Mouse (Mus musculus) layer of hippocampus, postnatal 25 days (tissue): ENCODE measurements around the gene Astn2. TPM values are rescaled to one million over a fixed set of nuclear protein-coding genes. Genes with fewer than 3 reads are reported as not detected.

Experiments used
- DNase-seq, 2 experiments: peaks; one replicate each; pipeline ENCODE4 v3.0.0; 2022; ENCODE audit warnings: mixed read lengths in 2 of 2, low spot score in 1 of 2; ENCODE audit errors: extremely low spot score in 1 of 2
- total RNA-seq, 2 experiments: library from RNA; stranded (reverse); gene quantifications; 2 replicates each; pipeline ENCODE4 v1.2.3; 2021

The Astn2 gene
- total RNA-seq, 2 experiments from 2014 or later: 23.1 to 26.2 TPM

- DNase-seq: no peak
These were observed 89.5 kb downstream of the Astn2 start for GRCm38 (mm10) chr4:66314806-66315484.

- no peak for DNase-seq
These were observed 91.7 kb downstream of the Astn2 start for GRCm38 (mm10) chr4:66312733-66313132.

DNA sequence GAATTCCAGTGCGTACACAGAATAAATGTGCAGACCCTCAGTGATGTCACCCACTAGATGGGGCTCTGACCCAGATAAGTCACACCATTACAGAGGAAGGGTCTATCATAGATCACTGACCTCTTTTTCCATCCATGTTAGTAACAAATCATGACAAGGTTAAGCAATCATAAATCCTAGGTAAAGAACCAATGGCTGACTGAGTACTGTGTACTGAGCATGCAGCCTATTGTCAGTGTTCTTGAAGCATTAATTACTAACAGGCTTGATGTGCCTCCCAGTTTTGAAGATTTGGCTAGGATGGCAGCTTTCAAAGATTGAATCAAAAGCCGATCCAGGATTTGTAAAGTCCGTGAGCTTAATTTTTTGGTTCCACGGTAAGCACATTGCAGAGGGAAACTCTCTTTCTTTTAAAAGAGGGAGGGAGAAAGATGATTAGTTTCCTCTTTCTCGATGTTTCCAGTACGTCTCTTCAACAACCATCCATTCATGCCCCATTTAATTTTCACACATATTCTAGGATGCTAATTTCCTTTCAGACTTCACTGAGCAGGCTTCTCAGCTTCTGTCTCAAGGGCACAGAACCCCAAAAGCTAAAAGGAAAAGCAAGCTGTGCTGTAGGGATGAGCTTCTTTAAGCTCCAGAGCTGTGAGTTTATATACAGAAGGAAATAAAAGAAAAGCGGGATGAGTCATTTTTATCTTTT, 93.9 kb downstream of the Astn2 start:
- DNase-seq: no peak

DNA sequence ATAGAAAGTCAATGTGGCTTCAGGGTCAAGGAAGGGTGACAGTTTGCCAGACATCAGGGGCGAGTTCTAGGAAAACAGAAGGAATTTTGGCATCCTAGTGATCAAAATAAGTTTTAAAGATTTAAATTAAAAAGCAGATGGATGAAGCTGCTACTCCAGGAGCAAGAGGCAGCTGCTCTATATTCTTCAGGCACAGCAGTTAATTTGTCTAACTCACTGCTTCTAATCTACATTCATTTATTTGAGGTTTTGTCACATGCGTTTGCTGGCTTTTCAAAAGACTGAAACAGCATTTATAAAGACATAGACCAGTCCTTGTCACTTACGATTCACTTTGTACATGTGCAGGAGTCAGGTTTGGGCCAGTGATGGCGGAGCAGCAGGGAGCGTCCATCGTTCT, 98.0 kb downstream of the Astn2 start:
- no peak for DNase-seq

GRCm38 (mm10) chr4:66302686-66303310, 101.6 kb downstream of the Astn2 start:
- DNase-seq: no peak

- DNase-seq: no peak
These were observed 119.4 kb downstream of the Astn2 start for GRCm38 (mm10) chr4:66285034-66285433.

DNA sequence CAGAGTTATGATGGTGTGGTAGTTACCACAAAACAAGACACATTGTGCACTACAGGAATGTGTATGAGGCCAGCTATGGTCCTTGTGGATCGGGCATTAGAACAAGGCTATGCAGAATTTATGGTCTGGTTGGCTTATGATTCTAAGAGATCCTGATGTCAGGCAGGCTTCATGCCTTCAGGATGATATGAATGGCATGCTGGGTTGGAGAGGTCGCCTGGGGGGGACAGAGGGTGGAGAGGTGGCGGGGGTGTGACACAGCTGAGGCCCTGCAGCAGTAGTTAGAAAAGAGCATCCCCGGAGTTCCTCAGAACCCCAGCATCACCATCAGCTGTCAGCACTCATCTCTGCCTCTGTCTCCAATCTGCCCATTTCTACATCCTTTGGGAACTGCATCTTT, 128.3 kb downstream of the Astn2 start:
- no peak for DNase-seq

DNA sequence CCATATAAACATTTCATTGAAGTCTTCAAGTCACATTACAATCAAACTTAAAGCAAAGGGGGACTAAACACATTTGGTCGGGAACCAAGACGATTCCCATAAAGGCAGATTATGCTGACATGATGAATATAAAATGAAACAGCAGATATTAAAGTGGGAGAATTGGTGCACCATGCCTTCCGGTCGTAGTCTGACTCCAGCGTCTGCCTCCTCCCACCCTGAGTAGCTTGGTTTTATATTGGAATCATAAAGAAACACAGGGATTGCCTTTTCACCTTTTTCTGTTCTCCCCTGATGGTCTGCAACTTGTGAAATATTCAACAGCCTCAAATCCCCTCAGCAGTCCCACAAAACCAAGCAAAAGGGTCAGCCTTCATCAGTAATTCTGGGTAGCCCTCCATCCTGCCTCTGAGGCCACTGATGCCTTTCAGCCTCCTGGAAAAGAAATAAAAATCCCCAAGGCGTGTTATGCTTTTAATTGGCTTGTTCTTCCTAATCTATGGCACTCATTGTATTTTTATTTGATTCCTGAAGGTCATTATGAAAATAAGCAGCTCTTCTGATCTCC, 132.8 kb downstream of the Astn2 start:
- DNase-seq: no peak

GRCm38 (mm10) chr4:66264031-66264430, 140.4 kb downstream of the Astn2 start:
- no peak for DNase-seq

- DNase-seq: peak in 1 of 2 experiments; percentile 13
These were observed 143.1 kb downstream of the Astn2 start for GRCm38 (mm10) chr4:66261276-66261675.

- no peak for DNase-seq
These were observed 145.5 kb downstream of the Astn2 start for GRCm38 (mm10) chr4:66258905-66259304.

GRCm38 (mm10) chr4:66254695-66255492, 149.5 kb downstream of the Astn2 start:
- DNase-seq: no peak

DNA sequence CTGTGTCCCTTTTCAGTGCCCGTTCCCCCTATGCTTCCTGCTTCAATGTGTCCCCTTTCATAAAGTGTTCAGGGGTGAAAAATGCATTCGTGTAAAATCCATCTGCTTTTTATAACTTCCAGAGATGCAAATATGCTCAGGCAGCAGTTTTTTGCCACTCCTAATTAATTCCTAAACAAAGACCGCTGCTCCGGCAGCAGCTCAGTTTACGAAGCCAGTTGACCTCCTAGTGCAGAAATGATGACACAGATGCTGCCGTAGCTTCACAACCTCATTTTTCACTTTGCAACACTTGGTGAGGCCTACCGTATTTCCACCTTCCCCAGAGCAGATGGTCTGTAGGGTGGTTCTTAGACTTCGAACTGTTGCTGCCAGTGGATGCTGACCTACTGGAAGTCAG, 155.9 kb downstream of the Astn2 start:
- DNase-seq: no peak

GRCm38 (mm10) chr4:66242683-66243082, 161.7 kb downstream of the Astn2 start:
- DNase-seq: no peak

DNA sequence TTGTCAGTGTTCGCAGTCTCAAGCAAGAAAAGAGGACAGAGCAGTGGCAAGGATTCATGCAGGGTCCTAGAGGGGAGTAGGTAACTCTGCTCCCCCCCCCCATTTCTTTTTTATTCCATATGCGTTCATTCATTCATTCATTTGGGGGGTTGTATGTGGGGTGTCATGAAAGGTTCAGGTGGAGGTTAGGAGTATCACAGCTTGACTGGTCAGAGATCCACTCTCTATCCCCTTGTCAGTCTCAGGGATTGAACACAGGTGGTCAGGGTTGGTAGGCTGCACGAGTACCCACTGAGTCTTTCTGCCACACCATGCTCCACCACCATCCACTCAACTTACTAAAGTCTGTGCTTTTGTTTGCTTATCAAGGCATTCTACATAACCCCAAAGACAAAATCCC, 171.6 kb downstream of the Astn2 start:
- no peak for DNase-seq

DNA sequence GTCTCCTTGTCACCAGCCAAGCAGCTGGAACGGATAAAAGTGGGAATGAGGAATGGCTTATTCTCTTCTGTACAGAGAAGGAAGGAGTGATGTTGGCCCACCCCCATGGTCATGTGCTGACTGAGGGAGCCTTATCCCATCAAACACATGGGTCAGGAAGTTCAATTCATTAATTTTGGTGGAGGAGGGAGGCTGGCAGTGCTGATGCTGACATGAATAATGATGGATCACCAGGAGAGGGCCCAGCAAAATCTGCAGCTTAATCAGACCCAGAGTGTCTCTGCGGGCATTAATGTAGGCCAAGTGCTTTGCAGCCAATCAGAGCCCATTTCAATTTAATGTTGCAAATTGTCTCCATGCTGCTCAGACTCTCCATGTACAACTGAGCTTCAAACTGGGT, 172.1 kb downstream of the Astn2 start:
- DNase-seq: no peak

DNA sequence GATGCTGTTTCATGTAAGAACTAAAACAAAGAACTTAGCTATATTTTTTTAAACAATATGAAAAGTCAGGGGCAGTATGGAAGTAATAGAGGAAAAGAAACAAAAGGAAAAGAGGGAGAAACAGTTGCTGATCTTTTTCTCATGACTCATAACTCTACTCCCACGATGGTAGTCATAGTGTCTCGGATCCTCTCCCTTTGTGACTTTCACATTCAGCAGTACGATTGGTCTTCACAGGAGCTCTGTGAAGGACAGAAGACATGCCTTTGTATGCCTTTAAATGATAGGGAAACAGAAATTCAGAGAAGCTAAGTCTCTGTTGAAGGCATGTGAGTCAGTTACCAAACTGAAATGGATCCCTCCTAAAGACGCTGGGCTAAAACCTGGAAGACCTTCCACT, 173.7 kb downstream of the Astn2 start:
- no peak for DNase-seq

GRCm38 (mm10) chr4:66222602-66223317, 181.7 kb downstream of the Astn2 start:
- no peak for DNase-seq

DNA sequence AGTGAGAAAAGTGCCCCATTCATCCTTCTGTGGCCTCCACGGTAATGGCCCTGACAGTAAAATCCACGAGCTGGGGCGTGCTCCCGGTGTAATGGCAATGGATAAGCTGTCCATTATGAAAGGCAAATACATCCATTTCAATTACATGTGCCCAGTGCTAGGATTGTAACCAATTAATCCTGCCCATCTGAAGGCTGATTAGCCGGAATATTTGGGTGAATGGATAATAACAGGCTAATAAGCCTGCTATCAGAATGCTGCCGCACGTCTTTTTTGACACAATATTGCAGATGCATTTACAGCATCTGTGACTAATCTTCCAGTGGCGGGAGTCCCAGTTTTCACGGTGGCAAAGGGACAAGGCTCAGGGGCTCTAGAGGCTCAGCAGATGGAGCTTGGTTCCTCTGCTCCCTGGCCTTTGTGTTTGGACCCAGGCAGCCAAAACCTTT, 189.2 kb downstream of the Astn2 start:
- peak in 1 of 2 experiments; percentile 6 for DNase-seq

- DNase-seq: no peak
These were observed 214.8 kb downstream of the Astn2 start for GRCm38 (mm10) chr4:66189636-66190035.
